Mouse (Mus musculus) embryonic facial prominence, embryonic 14.5 days (tissue): ENCODE data around the gene Fez1. TPM values are rescaled to one million over a fixed set of nuclear protein-coding genes. Genes with fewer than 3 reads are reported as not detected.
A peak's percentile ranks its signal among the peaks of the same experiment; 100 is the strongest.

ENCODE experiments used
- ATAC-seq: fragments of 200-750 bp; cut with Nextera tagmentation; 2 replicates; pipeline ENCODE4 v1.8.0; 2017; ENCODE audit warnings: low read depth, moderate number of reproducible peaks, moderate TSS enrichment
- DNase-seq: peaks from one replicate; pipeline ENCODE4 v3.0.0-alpha.2; 2015; ENCODE audit warnings: low spot score
- H3K27ac ChIP-seq: fragments of 300-500 bp; sonication (generic); replicated peaks from 2 replicates; pipeline ENCODE4 v1.5.1; 2014; ENCODE audit warnings: low read depth, mild to moderate bottlenecking, low read length, moderate library complexity
- H3K27me3 ChIP-seq: fragments of 300-500 bp; sonication (generic); replicated peaks from 2 replicates; pipeline ENCODE4 v1.6.1; 2014; ENCODE audit warnings: low read length; ENCODE audit not compliant: control insufficient read depth, insufficient read depth
- H3K36me3 ChIP-seq: fragments of 300-500 bp; sonication (generic); 2 replicates; pipeline ENCODE4 v1.6.1; 2014; ENCODE audit warnings: low read length, mixed read lengths; ENCODE audit not compliant: control insufficient read depth, insufficient read depth
- H3K4me1 ChIP-seq: fragments of 300-500 bp; sonication (generic); 2 replicates; pipeline ENCODE4 v1.6.1; 2014; ENCODE audit warnings: antibody characterized with exemption, low read length; ENCODE audit not compliant: control insufficient read depth, insufficient read depth
- H3K4me2 ChIP-seq: fragments of 300-500 bp; sonication (generic); 2 replicates; pipeline ENCODE4 v1.6.1; 2014; ENCODE audit warnings: low read depth, mild to moderate bottlenecking, low read length, moderate library complexity, mixed read lengths
- H3K4me3 ChIP-seq: fragments of 300-500 bp; sonication (generic); 2 replicates; pipeline ENCODE4 v1.5.1; 2014; ENCODE audit warnings: low read depth, mild to moderate bottlenecking, low read length
- H3K9ac ChIP-seq: fragments of 300-500 bp; sonication (generic); 2 replicates; pipeline ENCODE4 v1.6.1; 2014; ENCODE audit warnings: low read depth, mild to moderate bottlenecking, low read length, moderate library complexity, mixed read lengths
- H3K9me3 ChIP-seq: fragments of 300-500 bp; sonication (generic); 2 replicates; pipeline ENCODE4 v1.6.1; 2016; ENCODE audit warnings: low read length; ENCODE audit not compliant: control insufficient read depth
- WGBS: fragments of 180-500 bp; shearing (Covaris S2); extraction: QIAGEN DNeasy Blood & Tissue Kit; methylation state at CpG from one replicate; pipeline ENCODE4 v1.1.7; 2014; 5-methylcytosine and 5-hydroxymethylcytosine counted together
- polyA plus RNA-seq: library from polyadenylated mRNA; unstranded; fragments of >200 nt; fragmentation: Nextera tagmentation; extraction: Ambion mirVana; gene quantifications from 2 replicates; pipeline ENCODE4 v1.2.1, GENCODE M21; 2014

Gene Fez1
- polyA plus RNA-seq, result 47.7 and 54.8 TPM in 2 replicates

GRCm38 (mm10) chr9:36821644-36822000 is at the start of gene Fez1:
Gene Fez1 (plus strand): TSS chr9:36821864.
- WGBS, result 3% methylated on average over 8 of the region's 8 CpGs
- Histone ChIP-seq H3K4me1 (peaks cover 6% of the 10 kb centered on the region), H3K9me3 (no peaks in the 10 kb centered on the region), H3K27ac (peak within 1 kb of the TSS; percentile 68), H3K4me3 (peak within 1 kb of the TSS; percentile 20; the same call in 1 of the 2 replicates), H3K27me3 (no peaks in the 10 kb centered on the region), H3K9ac (peak within 1 kb of the TSS; percentile 43), H3K36me3 (no peaks in the 10 kb centered on the region), H3K4me2 (peak within 1 kb of the TSS; percentile 49)
- ATAC-seq (peak; percentile 95), DNase-seq (peak; percentile 87)

- no peak overlapping the region for H3K9ac ChIP-seq
- 93% methylated on average over 2 of the region's 2 CpGs for WGBS
- H3K36me3 ChIP-seq, result peaks cover 92% of the 10 kb centered on the region
- no peak overlapping the region for H3K4me3 ChIP-seq
- DNase-seq, result no peak
- no peaks in the 10 kb centered on the region for H3K27me3 ChIP-seq
- ATAC-seq, result no peak
- no peak overlapping the region for H3K27ac ChIP-seq
- no peaks in the 10 kb centered on the region for H3K9me3 ChIP-seq
- no peak overlapping the region for H3K4me2 ChIP-seq
- H3K4me1 ChIP-seq, result no peaks in the 10 kb centered on the region
Observed at GRCm38 (mm10) chr9:36783921-36784320, 37.7 kb upstream of the Fez1 start.

GRCm38 (mm10) chr9:36792191-36792590 is 29.5 kb upstream of the Fez1 start:
- Histone ChIP-seq H3K27me3 (no peaks in the 10 kb centered on the region), H3K9me3 (no peaks in the 10 kb centered on the region), H3K4me1 (peaks cover 3% of the 10 kb centered on the region; the same call in 1 of the 2 replicates), H3K9ac (no peak overlapping the region), H3K4me3 (no peak overlapping the region), H3K36me3 (peaks cover 52% of the 10 kb centered on the region), H3K27ac (no peak overlapping the region), H3K4me2 (no peak overlapping the region)
- ATAC-seq (no peak), DNase-seq (no peak)
- WGBS, result 87% methylated on average over 3 of the region's 3 CpGs

- Histone ChIP-seq H3K27ac (no peak overlapping the region), H3K27me3 (no peaks in the 10 kb centered on the region), H3K36me3 (peaks cover 31% of the 10 kb centered on the region), H3K4me2 (no peak overlapping the region), H3K4me1 (peaks cover 3% of the 10 kb centered on the region; the same call in 1 of the 2 replicates), H3K9ac (no peak overlapping the region), H3K4me3 (no peak overlapping the region), H3K9me3 (no peaks in the 10 kb centered on the region)
- WGBS, result 88% methylated on average over 2 of the region's 2 CpGs
- ATAC-seq, result no peak
- no peak for DNase-seq
Observed at GRCm38 (mm10) chr9:36794487-36794886, 27.2 kb upstream of the Fez1 start.

- Histone ChIP-seq H3K4me3 (no peak overlapping the region), H3K9ac (no peak overlapping the region), H3K9me3 (no peaks in the 10 kb centered on the region), H3K36me3 (peaks cover 20% of the 10 kb centered on the region), H3K4me1 (peaks cover 3% of the 10 kb centered on the region; the same call in 1 of the 2 replicates), H3K27me3 (no peaks in the 10 kb centered on the region), H3K4me2 (peak overlapping the region; percentile 84), H3K27ac (no peak overlapping the region)
- 44% methylated on average over 1 of the region's 1 CpGs for WGBS
- DNase-seq (no peak), ATAC-seq (no peak)
Observed at GRCm38 (mm10) chr9:36795556-36795955, 26.1 kb upstream of the Fez1 start.

- DNase-seq (peak; percentile 5), ATAC-seq (no peak)
- Histone ChIP-seq H3K9ac (peak overlapping the region; percentile 98), H3K9me3 (no peaks in the 10 kb centered on the region), H3K27me3 (no peaks in the 10 kb centered on the region), H3K4me1 (peaks cover 3% of the 10 kb centered on the region; the same call in 1 of the 2 replicates), H3K36me3 (peaks cover 13% of the 10 kb centered on the region), H3K4me2 (peak overlapping the region; percentile 84), H3K4me3 (peak overlapping the region; percentile 85), H3K27ac (peak overlapping the region; percentile 77)
- 13% methylated on average over 5 of the region's 5 CpGs for WGBS
Observed at GRCm38 (mm10) chr9:36796224-36796623, 25.4 kb upstream of the Fez1 start.

GRCm38 (mm10) chr9:36796781-36797555 is 24.7 kb upstream of the Fez1 start, which contains the start of gene Ei24:
Gene Ei24 (minus strand): TSS chr9:36797393.
- Histone ChIP-seq H3K4me3 (peak within 1 kb of the TSS; percentile 85), H3K27me3 (no peaks in the 10 kb centered on the region), H3K4me2 (peak within 1 kb of the TSS; percentile 84), H3K36me3 (peaks cover 7% of the 10 kb centered on the region; the same call in 1 of the 2 replicates), H3K4me1 (peaks cover 3% of the 10 kb centered on the region; the same call in 1 of the 2 replicates), H3K27ac (peak within 1 kb of the TSS; percentile 77), H3K9ac (peak within 1 kb of the TSS; percentile 98), H3K9me3 (no peaks in the 10 kb centered on the region)
- DNase-seq (peak; percentile 88), ATAC-seq (peak; percentile 98)
- under 1% methylated on average over 35 of the region's 66 CpGs for WGBS

GRCm38 (mm10) chr9:36801961-36802360 is 19.7 kb upstream of the Fez1 start:
- Histone ChIP-seq H3K9ac (no peak overlapping the region), H3K27ac (no peak overlapping the region), H3K36me3 (no peaks in the 10 kb centered on the region), H3K4me3 (no peak overlapping the region), H3K9me3 (no peaks in the 10 kb centered on the region), H3K27me3 (no peaks in the 10 kb centered on the region), H3K4me1 (no peaks in the 10 kb centered on the region), H3K4me2 (no peak overlapping the region)
- WGBS, result 80% methylated on average over 2 of the region's 2 CpGs
- DNase-seq (no peak), ATAC-seq (no peak)
